Mouse (Mus musculus) embryonic facial prominence, embryonic 15.5 days (tissue): ENCODE results near the gene Mapk8ip2. TPM values are rescaled to one million over a fixed set of nuclear protein-coding genes. Genes with fewer than 3 reads are reported as not detected.

ENCODE experiments used
- ATAC-seq: fragments of 200-750 bp; cut with Nextera tagmentation; 2 replicates; pipeline ENCODE4 v1.8.0; 2017; ENCODE audit warnings: low read depth, moderate TSS enrichment; ENCODE audit not compliant: insufficient number of reproducible peaks, low FRiP score, low TSS enrichment
- H3K27ac ChIP-seq: fragments of 300-500 bp; sonication (generic); replicated peaks from 2 replicates; pipeline ENCODE4 v1.5.1; 2015; ENCODE audit warnings: mild to moderate bottlenecking, inconsistent platforms
- H3K27me3 ChIP-seq: fragments of 300-500 bp; sonication (generic); 2 replicates; pipeline ENCODE4 v1.6.1; 2015; ENCODE audit warnings: inconsistent platforms
- H3K36me3 ChIP-seq: fragments of 300-500 bp; sonication (generic); 2 replicates; pipeline ENCODE4 v1.6.1; 2015; ENCODE audit warnings: mild to moderate bottlenecking, inconsistent platforms
- H3K4me1 ChIP-seq: fragments of 300-500 bp; sonication (generic); 2 replicates; pipeline ENCODE4 v1.6.1; 2015; ENCODE audit warnings: inconsistent platforms
- H3K4me2 ChIP-seq: fragments of 300-500 bp; sonication (generic); replicated peaks from 2 replicates; pipeline ENCODE4 v1.6.1; 2015; ENCODE audit warnings: mild to moderate bottlenecking, inconsistent platforms
- H3K4me3 ChIP-seq: fragments of 300-500 bp; sonication (generic); replicated peaks from 2 replicates; pipeline ENCODE4 v1.5.1; 2015; ENCODE audit warnings: mild to moderate bottlenecking, inconsistent platforms
- H3K9ac ChIP-seq: fragments of 300-500 bp; sonication (generic); 2 replicates; pipeline ENCODE4 v1.6.1; 2015; ENCODE audit warnings: inconsistent platforms
- H3K9me3 ChIP-seq: fragments of 300-500 bp; sonication (generic); replicated peaks from 2 replicates; pipeline ENCODE4 v1.6.1; 2016; ENCODE audit warnings: inconsistent platforms
- WGBS: fragments of 180-500 bp; shearing (Covaris S2); methylation state at CpG from one replicate; pipeline ENCODE4 v1.1.7; 2015; 5-methylcytosine and 5-hydroxymethylcytosine counted together
- polyA plus RNA-seq: library from polyadenylated mRNA; unstranded; fragments of >200 nt; fragmentation: Nextera tagmentation; extraction: Ambion mirVana; gene quantifications from 2 replicates; pipeline ENCODE4 v1.2.1, GENCODE M21; 2015

The Mapk8ip2 gene
- polyA plus RNA-seq, 1 experiment from 2014 or later, result 4.9 TPM

- Histone ChIP-seq H3K4me3 (no peak overlapping the region), H3K36me3 (no peaks in the 10 kb centered on the region), H3K4me1 (peaks cover 12% of the 10 kb centered on the region), H3K27me3 (peaks cover 23% of the 10 kb centered on the region), H3K4me2 (no peak overlapping the region), H3K9me3 (no peaks in the 10 kb centered on the region), H3K9ac (no peak overlapping the region), H3K27ac (no peak overlapping the region)
- no peak for ATAC-seq
- 10% methylated on average over 4 of the region's 6 CpGs for WGBS
Measured at GRCm38 (mm10) chr15:89454857-89455256, 1.1 kb downstream of the Mapk8ip2 start.

GRCm38 (mm10) chr15:89455642-89456041, 1.9 kb downstream of the Mapk8ip2 start:
- H3K27me3 ChIP-seq, result peaks cover 23% of the 10 kb centered on the region
- WGBS, result 67% methylated on average over 6 of the region's 6 CpGs
- no peak overlapping the region for H3K9ac ChIP-seq
- no peaks in the 10 kb centered on the region for H3K9me3 ChIP-seq
- no peak overlapping the region for H3K27ac ChIP-seq
- no peak overlapping the region for H3K4me3 ChIP-seq
- peaks cover 12% of the 10 kb centered on the region for H3K4me1 ChIP-seq
- no peak for ATAC-seq
- no peak overlapping the region for H3K4me2 ChIP-seq
- H3K36me3 ChIP-seq, result no peaks in the 10 kb centered on the region

- H3K4me3 ChIP-seq, result no peak overlapping the region
- H3K9me3 ChIP-seq, result no peaks in the 10 kb centered on the region
- no peak overlapping the region for H3K9ac ChIP-seq
- no peaks in the 10 kb centered on the region for H3K36me3 ChIP-seq
- no peak overlapping the region for H3K4me2 ChIP-seq
- H3K4me1 ChIP-seq, result peaks cover 6% of the 10 kb centered on the region
- no peak overlapping the region for H3K27ac ChIP-seq
- ATAC-seq, result no peak
- 91% methylated on average over 15 of the region's 15 CpGs for WGBS
- peaks cover 14% of the 10 kb centered on the region for H3K27me3 ChIP-seq
Measured at GRCm38 (mm10) chr15:89458942-89459341, 5.2 kb downstream of the Mapk8ip2 start.

GRCm38 (mm10) chr15:89459821-89460220, 6.1 kb downstream of the Mapk8ip2 start:
- no peak for ATAC-seq

GRCm38 (mm10) chr15:89460298-89460697, 6.6 kb downstream of the Mapk8ip2 start:
- Histone ChIP-seq H3K27me3 (0 out of 2 replicates have a peak, but pooled peaks cover 2% of the 10 kb centered on the region), H3K36me3 (no peaks in the 10 kb centered on the region), H3K9me3 (no peaks in the 10 kb centered on the region), H3K4me3 (no peak overlapping the region), H3K9ac (no peak overlapping the region), H3K4me1 (no peaks in the 10 kb centered on the region), H3K4me2 (no peak overlapping the region), H3K27ac (no peak overlapping the region)
- WGBS, result 75% methylated on average over 10 of the region's 10 CpGs
- no peak for ATAC-seq

More at GRCm38 (mm10) chr15:89459821-89460220, 6.1 kb downstream of the Mapk8ip2 start:
- H3K9me3 ChIP-seq, result no peaks in the 10 kb centered on the region
- no peaks in the 10 kb centered on the region for H3K36me3 ChIP-seq
- no peak overlapping the region for H3K4me3 ChIP-seq
- no peak overlapping the region for H3K9ac ChIP-seq
- H3K27ac ChIP-seq, result no peak overlapping the region
- H3K4me1 ChIP-seq, result no peaks in the 10 kb centered on the region
- H3K4me2 ChIP-seq, result no peak overlapping the region
- peaks cover 6% of the 10 kb centered on the region for H3K27me3 ChIP-seq
- 85% methylated on average over 7 of the region's 7 CpGs for WGBS

GRCm38 (mm10) chr15:89461321-89461720, 7.6 kb downstream of the Mapk8ip2 start:
- H3K9ac ChIP-seq, result no peak overlapping the region
- H3K4me3 ChIP-seq, result no peak overlapping the region
- no peak overlapping the region for H3K27ac ChIP-seq
- H3K4me1 ChIP-seq, result no peaks in the 10 kb centered on the region
- H3K9me3 ChIP-seq, result no peaks in the 10 kb centered on the region
- H3K4me2 ChIP-seq, result no peak overlapping the region
- 0 out of 2 replicates have a peak, but pooled peaks cover 2% of the 10 kb centered on the region for H3K27me3 ChIP-seq
- 82% methylated on average over 15 of the region's 15 CpGs for WGBS
- H3K36me3 ChIP-seq, result no peaks in the 10 kb centered on the region
- ATAC-seq, result no peak

- 77% methylated on average over 7 of the region's 7 CpGs for WGBS
- no peak overlapping the region for H3K9ac ChIP-seq
- ATAC-seq, result no peak
Measured at GRCm38 (mm10) chr15:89462176-89462575, 8.5 kb downstream of the Mapk8ip2 start.

GRCm38 (mm10) chr15:89463334-89464235, 9.9 kb downstream of the Mapk8ip2 start:
- H3K27ac ChIP-seq, result no peak overlapping the region
- H3K36me3 ChIP-seq, result no peaks in the 10 kb centered on the region
- H3K9ac ChIP-seq, result no peak overlapping the region
- no peak overlapping the region for H3K4me2 ChIP-seq
- H3K27me3 ChIP-seq, result no peaks in the 10 kb centered on the region
- H3K4me3 ChIP-seq, result no peak overlapping the region
- H3K9me3 ChIP-seq, result no peaks in the 10 kb centered on the region
- no peaks in the 10 kb centered on the region for H3K4me1 ChIP-seq
- 52% methylated on average over 5 of the region's 5 CpGs for WGBS
- ATAC-seq, result no peak

More at GRCm38 (mm10) chr15:89462176-89462575, 8.5 kb downstream of the Mapk8ip2 start:
- no peak overlapping the region for H3K4me2 ChIP-seq
- H3K4me1 ChIP-seq, result no peaks in the 10 kb centered on the region
- no peaks in the 10 kb centered on the region for H3K9me3 ChIP-seq
- H3K4me3 ChIP-seq, result no peak overlapping the region
- H3K27me3 ChIP-seq, result 0 out of 2 replicates have a peak, but pooled peaks cover 2% of the 10 kb centered on the region
- H3K36me3 ChIP-seq, result no peaks in the 10 kb centered on the region
- H3K27ac ChIP-seq, result no peak overlapping the region

GRCm38 (mm10) chr15:89465052-89465451, 11.3 kb downstream of the Mapk8ip2 start:
- 4% methylated on average over 1 of the region's 1 CpGs for WGBS
- Histone ChIP-seq H3K27ac (no peak overlapping the region), H3K9me3 (no peaks in the 10 kb centered on the region), H3K4me3 (no peak overlapping the region), H3K4me1 (no peaks in the 10 kb centered on the region), H3K36me3 (no peaks in the 10 kb centered on the region), H3K4me2 (no peak overlapping the region), H3K9ac (no peak overlapping the region), H3K27me3 (no peaks in the 10 kb centered on the region)
- peak; percentile 58; the same call in 1 of the 2 replicates for ATAC-seq

GRCm38 (mm10) chr15:89468577-89468976, 14.9 kb downstream of the Mapk8ip2 start:
- no peak overlapping the region for H3K4me2 ChIP-seq
- H3K9ac ChIP-seq, result no peak overlapping the region
- WGBS, result 25% methylated on average over 2 of the region's 2 CpGs
- H3K4me1 ChIP-seq, result no peaks in the 10 kb centered on the region
- no peak overlapping the region for H3K4me3 ChIP-seq
- H3K36me3 ChIP-seq, result no peaks in the 10 kb centered on the region
- no peaks in the 10 kb centered on the region for H3K9me3 ChIP-seq
- no peaks in the 10 kb centered on the region for H3K27me3 ChIP-seq
- no peak overlapping the region for H3K27ac ChIP-seq
- no peak for ATAC-seq

- no peak for ATAC-seq
- no peak overlapping the region for H3K27ac ChIP-seq
- no peaks in the 10 kb centered on the region for H3K9me3 ChIP-seq
- H3K4me1 ChIP-seq, result peaks cover 11% of the 10 kb centered on the region
- no peaks in the 10 kb centered on the region for H3K36me3 ChIP-seq
- H3K27me3 ChIP-seq, result no peaks in the 10 kb centered on the region
- no peak overlapping the region for H3K4me3 ChIP-seq
- WGBS, result 73% methylated on average over 4 of the region's 4 CpGs
- H3K9ac ChIP-seq, result no peak overlapping the region
- no peak overlapping the region for H3K4me2 ChIP-seq
Measured at GRCm38 (mm10) chr15:89471476-89471875, 17.8 kb downstream of the Mapk8ip2 start.
